Mouse (Mus musculus) heart, postnatal 0 days (tissue): ENCODE results near the gene Poc5. TPM values are rescaled to one million over a fixed set of nuclear protein-coding genes. Genes with fewer than 3 reads are reported as not detected.

Experiments used
- ATAC-seq: fragments of 200-750 bp; cut with Nextera tagmentation; 2 replicates; pipeline ENCODE4 v1.8.0; 2017; ENCODE audit warnings: low read depth, moderate number of reproducible peaks, moderate library complexity; ENCODE audit not compliant: insufficient read depth
- DNase-seq: peaks from one replicate; pipeline ENCODE4 v3.0.0-alpha.2; 2016; ENCODE audit warnings: low spot score
- H3K27ac ChIP-seq: fragments of 300-500 bp; sonication (generic); 2 replicates; pipeline ENCODE4 v1.5.1; 2014; ENCODE audit warnings: low read depth, mild to moderate bottlenecking
- H3K27me3 ChIP-seq: fragments of 300-500 bp; sonication (generic); 2 replicates; pipeline ENCODE4 v1.6.1; 2014; ENCODE audit warnings: low read length, mixed read lengths; ENCODE audit not compliant: control insufficient read depth, insufficient read depth
- H3K36me3 ChIP-seq: fragments of 300-500 bp; sonication (generic); replicated peaks from 2 replicates; pipeline ENCODE4 v1.6.1; 2014; ENCODE audit warnings: low read length, mixed read lengths; ENCODE audit not compliant: control insufficient read depth, insufficient read depth
- H3K4me1 ChIP-seq: fragments of 300-500 bp; sonication (generic); 2 replicates; pipeline ENCODE4 v1.6.1; 2014; ENCODE audit warnings: antibody characterized with exemption; ENCODE audit not compliant: control insufficient read depth, insufficient read depth
- H3K4me2 ChIP-seq: fragments of 300-500 bp; sonication (generic); 2 replicates; pipeline ENCODE4 v1.6.1; 2014; ENCODE audit warnings: low read depth, mild to moderate bottlenecking, low read length, moderate library complexity
- H3K4me3 ChIP-seq: fragments of 300-500 bp; sonication (generic); 2 replicates; pipeline ENCODE4 v1.5.1; 2014; ENCODE audit warnings: low read depth, low read length
- H3K9ac ChIP-seq: fragments of 300-500 bp; sonication (generic); replicated peaks from 2 replicates; pipeline ENCODE4 v1.6.1; 2014; ENCODE audit warnings: low read depth, low read length, mixed read lengths
- H3K9me3 ChIP-seq: fragments of 300-500 bp; sonication (generic); replicated peaks from 2 replicates; pipeline ENCODE4 v1.6.1; 2016; ENCODE audit warnings: low read length; ENCODE audit not compliant: control insufficient read depth
- CTCF ChIP-seq: IDR thresholded peaks from 2 replicates; pipeline ENCODE4 v1.5.1; 2016; ENCODE audit warnings: antibody characterized with exemption, control low read depth, low read depth
- EP300 ChIP-seq: IDR thresholded peaks from 2 replicates; pipeline ENCODE4 v1.6.1; 2016; ENCODE audit warnings: antibody characterized with exemption, low read depth
- WGBS: fragments of 180-500 bp; shearing (Covaris S2); extraction: QIAGEN DNeasy Blood & Tissue Kit; methylation state at CpG from one replicate; pipeline ENCODE4 v1.1.7; 2014; 5-methylcytosine and 5-hydroxymethylcytosine counted together
- polyA plus RNA-seq: library from polyadenylated mRNA; unstranded; fragments of >200 nt; fragmentation: Nextera tagmentation; extraction: Ambion mirVana; gene quantifications from 2 replicates; pipeline ENCODE4 v1.2.1, GENCODE M21; 2015
- total RNA-seq: library from RNA; depleted of rRNA; stranded (reverse); fragments of >200 nt; gene quantifications from 2 replicates; pipeline ENCODE4 v1.2.3, GENCODE M21; 2014; ENCODE audit warnings: low replicate concordance; rRNA removed

Poc5 gene
- total RNA-seq (7.9 and 10.6 TPM in 2 replicates), polyA plus RNA-seq (5.7 and 7.8 TPM in 2 replicates)

- Histone ChIP-seq H3K4me1 (peaks cover 6% of the 10 kb centered on the region), H3K4me2 (peak within 1 kb of the TSS; percentile 86), H3K4me3 (peak within 1 kb of the TSS; percentile 75), H3K27me3 (no peaks in the 10 kb centered on the region), H3K9ac (peak within 1 kb of the TSS; percentile 81), H3K36me3 (peaks cover 31% of the 10 kb centered on the region), H3K27ac (peak within 1 kb of the TSS; percentile 76), H3K9me3 (0 out of 2 replicates have a peak, but pooled peaks cover 4% of the 10 kb centered on the region)
- peak; percentile 100 for ATAC-seq
- TF ChIP-seq CTCF (no peak), EP300 (peak; percentile 99)
- peak; percentile 97 for DNase-seq
- WGBS: under 1% methylated on average over 44 of the region's 44 CpGs
Measured at GRCm38 (mm10) chr13:96388042-96388888, at the start of gene Poc5. Poc5 (plus strand) TSS chr13:96388294.

- no peak overlapping the region for H3K9ac ChIP-seq
- H3K4me3 ChIP-seq: no peak overlapping the region
- H3K9me3 ChIP-seq: 0 out of 2 replicates have a peak, but pooled peaks cover 5% of the 10 kb centered on the region
- no peaks in the 10 kb centered on the region for H3K27me3 ChIP-seq
- no peaks in the 10 kb centered on the region for H3K4me1 ChIP-seq
- 47% methylated on average over 3 of the region's 3 CpGs for WGBS
- no peak for DNase-seq
- no peaks in the 10 kb centered on the region for H3K36me3 ChIP-seq
- no peak for ATAC-seq
- TF ChIP-seq CTCF: no peak
- TF ChIP-seq EP300: no peak
- H3K4me2 ChIP-seq: no peak overlapping the region
- H3K27ac ChIP-seq: no peak overlapping the region
Measured at GRCm38 (mm10) chr13:96341461-96341860, 46.6 kb upstream of the Poc5 start.

DNA sequence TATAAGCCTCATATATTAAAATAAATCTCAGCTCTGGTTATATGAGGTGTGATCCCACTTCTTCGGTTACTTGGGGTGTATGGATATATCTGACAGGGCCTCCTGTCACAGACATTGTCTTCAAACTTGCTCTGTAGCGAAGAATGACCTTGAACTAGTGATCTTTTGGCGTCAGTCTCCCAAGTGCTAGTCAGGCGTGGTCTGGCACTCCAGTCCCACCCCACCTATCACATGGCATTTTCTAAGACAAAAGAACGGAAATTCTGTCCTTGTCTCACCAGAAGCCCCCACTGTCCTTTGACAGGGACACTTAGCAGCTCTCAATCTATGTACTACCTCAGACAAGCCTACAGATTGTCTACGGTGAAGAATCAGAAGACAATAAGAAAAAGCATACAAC lies 43.3 kb upstream of the Poc5 start:
- TF ChIP-seq CTCF: no peak
- Histone ChIP-seq H3K4me2 (no peak overlapping the region), H3K9me3 (0 out of 2 replicates have a peak, but pooled peaks cover 5% of the 10 kb centered on the region), H3K36me3 (no peaks in the 10 kb centered on the region), H3K27me3 (no peaks in the 10 kb centered on the region), H3K4me1 (no peaks in the 10 kb centered on the region), H3K27ac (no peak overlapping the region), H3K4me3 (no peak overlapping the region), H3K9ac (no peak overlapping the region)
- ATAC-seq: no peak
- whole genome bisulfite sequencing: 66% methylated on average over 6 of the region's 6 CpGs
- no peak for DNase-seq

- H3K27ac ChIP-seq: no peak overlapping the region
- DNase-seq: no peak
Measured at GRCm38 (mm10) chr13:96346581-96346980, 41.5 kb upstream of the Poc5 start.

GRCm38 (mm10) chr13:96350207-96350606 lies 37.9 kb upstream of the Poc5 start:
- WGBS: 84% methylated on average over 6 of the region's 6 CpGs
- TF ChIP-seq CTCF (no peak), EP300 (no peak)

More at GRCm38 (mm10) chr13:96346581-96346980, 41.5 kb upstream of the Poc5 start:
- H3K36me3 ChIP-seq: no peaks in the 10 kb centered on the region
- TF ChIP-seq EP300 (no peak), CTCF (no peak)
- H3K9me3 ChIP-seq: 0 out of 2 replicates have a peak, but pooled peaks cover 5% of the 10 kb centered on the region
- ATAC-seq: no peak
- H3K27me3 ChIP-seq: no peaks in the 10 kb centered on the region
- H3K9ac ChIP-seq: no peak overlapping the region
- WGBS: 60% methylated on average over 3 of the region's 3 CpGs
- no peak overlapping the region for H3K4me2 ChIP-seq
- no peaks in the 10 kb centered on the region for H3K4me1 ChIP-seq
- H3K4me3 ChIP-seq: no peak overlapping the region

More at GRCm38 (mm10) chr13:96350207-96350606, 37.9 kb upstream of the Poc5 start:
- H3K27ac ChIP-seq: no peak overlapping the region
- H3K4me3 ChIP-seq: no peak overlapping the region
- H3K27me3 ChIP-seq: no peaks in the 10 kb centered on the region
- H3K36me3 ChIP-seq: no peaks in the 10 kb centered on the region
- H3K9me3 ChIP-seq: no peaks in the 10 kb centered on the region
- DNase-seq: no peak
- no peaks in the 10 kb centered on the region for H3K4me1 ChIP-seq
- no peak overlapping the region for H3K4me2 ChIP-seq
- ATAC-seq: no peak
- no peak overlapping the region for H3K9ac ChIP-seq
